Mouse (Mus musculus) G1E-ER4 (cell line): Measurements from ENCODE around the gene Tnp2. TPM values are rescaled to one million over a fixed set of nuclear protein-coding genes. Genes with fewer than 3 reads are reported as not detected.

Experiments
- GATA1 ChIP-seq: IDR thresholded peaks from one replicate; pipeline ENCODE4 v1.8.0; 2012; ENCODE audit warnings: low read length, inconsistent platforms
- polyA plus RNA-seq: library from polyadenylated mRNA; stranded (reverse); fragments of >175 nt; gene quantifications from 2 replicates; pipeline ENCODE4 v1.2.3, GENCODE M21; 2012

Tnp2 gene
- polyA plus RNA-seq, 1 experiment: not detected

DNA sequence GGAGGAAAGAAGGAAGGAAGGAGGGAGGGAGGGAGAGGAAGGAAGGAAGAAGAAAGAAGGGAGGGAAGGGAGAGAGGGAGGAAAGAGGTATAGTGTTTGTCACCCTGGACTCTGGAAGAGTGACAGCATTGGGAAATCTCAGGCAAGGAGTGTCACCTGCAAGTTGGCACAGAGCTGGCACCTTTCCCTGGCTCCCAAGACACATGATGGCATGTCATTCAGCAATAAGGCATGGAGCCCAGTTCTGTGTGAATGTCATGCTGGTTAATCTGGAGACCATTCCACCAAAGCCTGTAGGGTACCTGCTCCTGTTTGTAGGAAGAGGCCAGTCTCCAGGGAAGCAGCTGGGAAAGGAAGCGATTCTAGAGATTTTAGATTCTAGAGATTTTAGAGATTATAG, 21.9 kb upstream of the Tnp2 start:
- no peak for TF ChIP-seq GATA1

DNA sequence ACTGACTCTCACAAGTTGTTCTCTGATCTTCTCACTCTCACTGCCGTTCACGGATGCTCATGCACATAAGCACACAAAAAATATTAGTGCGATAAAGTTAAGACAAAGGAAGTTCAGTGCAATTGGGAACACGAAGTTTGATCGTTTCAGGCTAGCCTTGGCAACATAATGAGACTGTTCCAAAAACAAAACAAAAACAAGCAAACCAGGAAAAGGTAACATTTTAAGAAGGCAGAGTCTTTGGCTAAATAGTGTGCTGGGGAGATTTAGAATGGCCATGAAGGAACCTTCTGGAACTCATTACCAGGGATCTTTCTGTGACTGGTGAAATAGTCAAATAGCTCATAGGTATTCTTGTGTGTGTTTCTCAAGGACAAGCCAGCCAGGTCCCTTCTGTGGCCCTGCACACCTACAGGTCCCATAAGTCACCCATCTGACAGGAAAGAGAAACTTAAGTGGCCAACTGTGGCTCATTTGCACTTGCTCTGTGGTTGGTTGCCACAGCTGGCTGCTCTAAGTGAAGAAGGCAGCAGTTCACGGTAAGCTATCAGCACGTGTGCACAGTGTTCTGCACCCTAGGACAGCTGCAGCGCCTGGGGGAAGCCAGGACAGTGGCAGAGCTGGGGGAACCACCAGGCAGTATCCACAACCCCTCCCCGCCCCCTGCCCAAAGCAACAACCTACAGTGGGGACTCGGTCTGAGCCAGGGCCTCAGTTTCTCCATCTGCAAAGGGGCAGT, 17.5 kb upstream of the Tnp2 start, which contains the start of gene Prm1:
TSS of gene Prm1 (minus strand) at position 51 of the 739 bp plus-strand sequence.
- no peak for TF ChIP-seq GATA1

DNA sequence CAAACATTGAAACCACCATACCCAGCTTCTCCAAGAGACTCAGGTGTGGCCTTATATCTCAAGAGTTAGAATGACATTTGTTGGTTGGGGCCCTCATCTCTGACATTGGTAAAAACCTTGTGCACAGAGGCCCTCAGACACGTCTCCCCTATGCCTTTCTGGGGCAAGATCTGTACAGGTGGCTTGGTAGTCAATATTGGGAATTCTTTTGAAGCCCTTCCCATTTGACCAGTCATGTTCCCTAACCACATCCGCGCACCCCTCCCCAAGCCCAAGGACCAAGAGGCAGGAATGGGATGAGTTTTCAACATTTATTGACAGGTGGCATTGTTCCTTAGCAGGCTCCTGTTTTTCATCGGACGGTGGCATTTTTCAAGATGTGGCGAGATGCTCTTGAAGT, 7.6 kb upstream of the Tnp2 start, which contains the start of gene Prm2:
TSS of gene Prm2 (minus strand) at position 101 of the 400 bp plus-strand sequence.
- no peak for TF ChIP-seq GATA1

DNA sequence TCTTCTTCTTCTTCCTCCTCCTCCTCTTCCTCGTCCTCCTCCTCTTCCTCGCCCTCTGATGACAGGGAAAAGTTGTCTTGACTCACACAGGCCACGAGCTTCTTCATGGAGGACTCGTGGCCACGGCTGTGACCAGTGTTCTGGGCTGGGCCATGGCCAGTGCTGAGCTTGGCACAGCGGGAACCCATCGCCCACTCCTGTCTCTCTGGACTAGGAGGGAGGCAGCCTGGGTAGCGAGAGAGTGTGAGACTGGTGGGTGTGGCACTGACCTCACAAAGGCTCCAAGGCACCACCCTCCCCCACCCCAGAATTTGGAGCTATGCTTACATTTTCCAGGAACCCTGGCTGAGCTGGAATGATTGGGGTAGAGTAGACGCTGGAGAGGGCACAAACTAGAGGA, 2.2 kb upstream of the Tnp2 start, which contains the start of gene Prm3:
TSS of gene Prm3 (minus strand) at position 213 of the 400 bp plus-strand sequence.
- TF ChIP-seq GATA1: no peak

DNA sequence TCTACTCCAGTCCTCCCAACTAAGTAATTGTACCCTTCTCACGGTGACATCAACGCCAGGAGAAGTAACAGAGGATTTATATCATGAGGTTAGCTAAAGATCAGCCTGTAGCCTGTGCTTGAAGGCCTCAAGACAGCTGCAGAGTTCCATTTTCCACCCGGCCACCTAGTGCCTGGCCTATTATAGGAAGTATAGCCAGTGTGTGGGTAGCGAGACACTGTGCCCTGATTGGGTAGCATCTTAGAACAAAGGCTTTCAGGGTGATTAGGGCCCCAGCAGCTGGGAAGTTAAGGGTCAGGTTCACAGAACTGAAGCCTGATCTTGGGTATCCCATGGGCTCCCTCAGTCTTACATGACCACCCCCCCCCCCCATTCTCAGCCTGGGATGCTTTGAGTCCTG, 406 bp upstream of the Tnp2 start:
- no peak for TF ChIP-seq GATA1

DNA sequence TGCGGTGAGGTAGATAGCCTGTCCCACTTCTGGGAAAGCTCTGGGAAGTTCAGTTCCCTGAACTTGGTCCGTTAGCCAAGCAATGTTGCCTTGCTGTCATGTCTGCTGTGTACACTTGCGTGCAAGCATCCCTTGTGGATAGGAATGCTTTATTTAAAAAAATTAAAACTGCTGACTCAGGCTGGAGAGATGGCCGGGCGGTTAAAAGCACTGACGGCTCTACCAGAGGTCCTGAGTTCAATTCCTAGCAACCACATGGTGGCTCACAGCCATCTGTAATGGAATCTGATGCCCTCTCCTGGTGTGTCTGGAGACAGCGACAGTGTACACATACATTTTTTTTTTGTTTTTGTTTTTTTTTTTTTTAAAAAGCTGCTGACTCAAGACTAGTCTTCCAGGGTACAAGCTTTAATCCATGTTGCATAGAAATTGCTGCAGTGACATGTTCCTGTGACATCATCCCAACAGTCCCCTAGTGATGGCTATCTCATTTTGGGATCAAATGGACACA, 857 bp downstream of the Tnp2 start:
- no peak for TF ChIP-seq GATA1

DNA sequence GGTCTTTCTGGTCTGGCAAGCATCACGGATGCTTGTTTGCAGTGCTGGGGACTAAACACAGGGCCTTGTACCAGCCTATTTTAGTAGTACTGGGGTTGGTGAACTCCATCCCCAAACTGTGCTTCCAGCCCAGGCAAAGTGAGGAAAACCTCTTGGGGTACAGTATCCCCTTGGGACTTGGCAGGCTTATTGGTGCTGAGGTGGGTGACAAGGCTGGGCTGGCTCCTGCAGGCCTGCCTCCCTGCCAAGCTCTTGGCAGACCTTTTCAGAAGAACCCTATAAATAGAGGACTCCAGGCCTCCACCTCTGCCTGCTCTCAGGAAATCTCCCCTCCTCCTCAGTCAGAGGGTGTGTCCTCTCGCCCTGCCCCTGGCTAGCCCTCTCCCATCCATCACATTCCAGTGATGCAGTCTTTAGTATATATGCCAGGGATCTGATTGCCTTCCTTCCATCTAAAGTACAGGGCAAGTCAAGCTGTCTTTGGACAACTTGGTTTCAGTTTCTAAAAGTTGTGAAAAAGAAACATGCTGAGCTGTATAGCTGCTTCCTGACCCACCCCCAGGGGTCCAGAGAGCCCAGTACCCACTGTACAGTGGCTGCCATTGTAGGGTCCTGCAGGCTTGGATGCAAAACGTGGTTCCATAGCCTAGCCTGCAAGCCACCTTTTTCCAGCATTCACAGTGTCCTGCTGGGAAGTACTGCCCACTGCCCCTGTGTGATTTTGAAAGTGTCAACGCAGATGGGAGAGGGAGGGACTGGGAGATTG, 1.5 kb downstream of the Tnp2 start:
- TF ChIP-seq GATA1: no peak

DNA sequence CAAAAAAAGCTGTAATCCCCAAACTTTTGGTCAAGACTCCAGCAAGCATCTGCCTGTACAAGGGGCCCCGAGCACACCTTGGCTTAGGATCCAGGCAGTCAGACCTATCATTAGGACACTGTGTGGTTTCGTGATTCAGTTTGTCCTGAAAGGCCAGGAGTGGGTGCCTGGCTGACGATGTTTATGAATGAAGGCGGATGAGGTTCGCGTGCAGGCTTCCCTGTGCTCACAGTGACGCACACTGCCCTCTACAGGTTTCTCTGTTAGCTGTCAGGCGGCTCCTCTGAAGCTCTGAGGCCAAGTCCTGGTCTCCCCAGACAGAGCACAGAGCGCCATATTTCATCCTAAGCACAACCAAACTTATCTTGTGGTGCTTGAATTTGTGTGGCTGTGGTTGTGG, 2.2 kb downstream of the Tnp2 start:
- no peak for TF ChIP-seq GATA1

DNA sequence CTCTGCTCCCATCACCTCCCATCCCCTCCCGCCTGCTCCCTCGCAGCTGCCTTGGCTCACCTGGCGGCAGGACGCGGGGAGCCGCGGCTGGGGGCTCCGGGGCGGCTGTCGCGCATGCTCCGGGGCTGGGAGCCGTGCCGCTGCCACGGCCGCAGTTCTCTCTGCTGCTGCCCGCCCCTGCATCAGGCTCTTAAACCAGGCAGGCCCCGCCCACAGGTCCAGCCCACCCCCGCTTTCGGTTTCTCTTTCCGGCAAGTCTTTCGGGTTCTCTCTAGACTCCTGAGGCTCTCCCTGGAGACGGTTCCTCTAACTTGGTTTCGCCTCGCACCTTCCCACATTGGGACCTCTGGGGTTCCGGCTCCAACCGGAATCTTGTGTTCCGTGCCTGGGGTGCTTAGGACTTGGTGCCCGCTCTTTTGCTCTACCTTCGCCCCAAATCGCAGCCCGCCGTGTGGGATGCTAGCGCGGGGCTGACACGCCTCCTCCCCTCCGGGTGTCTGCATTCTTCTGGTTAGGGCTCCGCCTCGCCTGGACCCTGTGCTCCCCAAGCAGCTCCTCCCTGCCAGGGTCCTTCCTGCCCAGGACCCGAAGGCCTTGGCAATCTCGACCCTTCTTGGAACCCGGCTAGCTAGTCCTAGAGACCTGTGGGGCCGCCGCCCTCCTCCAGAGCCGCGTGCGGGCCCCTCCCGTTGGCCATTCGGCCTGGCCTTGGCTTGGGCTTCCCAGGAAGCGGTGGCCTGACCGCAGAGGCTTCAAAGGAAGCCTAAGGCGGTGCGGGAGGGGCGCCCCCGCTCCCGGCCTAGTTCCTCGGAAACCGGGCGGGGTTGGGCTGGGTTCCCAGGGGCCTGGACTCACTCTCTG, 2.9 kb downstream of the Tnp2 start, which contains the start of gene Socs1:
TSS of gene Socs1 (minus strand) at position 166 of the 861 bp plus-strand sequence.
- TF ChIP-seq GATA1: no peak

DNA sequence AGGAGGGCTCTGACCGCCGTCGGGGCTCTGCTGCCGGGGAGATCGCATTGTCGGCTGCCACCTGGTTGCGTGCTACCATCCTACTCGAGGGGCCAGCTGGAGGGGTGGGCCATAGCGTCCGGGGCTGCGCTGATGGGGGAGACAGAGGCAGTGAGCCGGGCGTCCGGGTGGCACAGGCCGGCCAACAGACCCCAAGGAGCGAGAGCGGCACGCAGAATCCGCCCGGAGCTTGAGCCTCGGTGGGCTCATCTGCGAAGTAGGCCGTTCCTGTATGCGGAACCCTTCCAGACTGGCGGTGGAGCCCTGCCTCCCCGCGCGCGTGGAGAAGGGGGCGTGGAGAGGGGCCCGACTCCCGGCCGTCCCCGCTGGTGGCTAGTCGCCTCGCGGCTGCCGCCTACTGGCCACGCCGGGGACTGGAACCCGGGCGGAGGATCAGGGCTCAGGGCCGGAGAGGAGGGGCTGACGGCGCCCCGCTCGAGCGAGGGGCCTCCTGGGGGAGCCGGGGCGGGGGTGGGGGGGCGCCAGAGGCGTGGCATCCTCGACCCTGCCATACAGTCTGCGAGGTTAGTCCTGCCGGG, 3.6 kb downstream of the Tnp2 start:
- TF ChIP-seq GATA1: no peak

DNA sequence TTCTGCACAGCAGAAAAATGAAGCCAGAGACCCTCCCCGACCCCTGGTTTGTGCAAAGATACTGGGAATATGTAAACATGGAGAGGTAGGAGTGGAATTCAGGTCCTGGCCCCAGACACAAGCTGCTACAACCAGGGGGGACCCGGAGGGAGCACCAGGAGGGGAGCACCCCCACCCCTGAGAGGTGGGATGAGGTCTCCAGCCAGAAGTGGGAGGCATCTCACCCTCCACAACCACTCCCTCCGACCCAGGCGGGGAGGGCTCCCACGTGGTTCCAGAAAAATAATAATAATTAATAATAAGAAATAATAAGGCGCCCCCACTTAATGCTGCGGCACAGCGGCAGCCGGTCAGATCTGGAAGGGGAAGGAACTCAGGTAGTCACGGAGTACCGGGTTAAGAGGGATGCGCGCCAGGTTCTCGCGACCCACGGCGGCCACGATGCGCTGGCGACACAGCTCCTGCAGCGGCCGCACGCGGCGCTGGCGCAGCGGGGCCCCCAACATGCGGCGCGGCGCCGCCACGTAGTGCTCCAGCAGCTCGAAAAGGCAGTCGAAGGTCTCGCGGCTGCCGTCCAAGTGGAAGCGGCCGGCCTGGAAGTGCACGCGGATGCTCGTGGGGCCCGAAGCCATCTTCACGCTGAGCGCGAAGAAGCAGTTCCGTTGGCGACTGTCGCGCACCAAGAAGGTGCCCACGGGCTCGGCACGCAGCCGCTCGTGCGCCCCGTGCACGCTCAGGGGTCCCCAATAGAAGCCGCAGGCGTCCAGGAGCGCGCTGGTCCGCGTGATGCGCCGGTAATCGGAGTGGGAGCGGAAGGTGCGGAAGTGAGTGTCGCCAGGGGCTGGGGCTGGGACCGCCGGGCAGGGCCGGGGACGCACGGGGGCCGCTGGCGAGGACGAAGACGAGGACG, 4.3 kb downstream of the Tnp2 start:
- no peak for TF ChIP-seq GATA1

DNA sequence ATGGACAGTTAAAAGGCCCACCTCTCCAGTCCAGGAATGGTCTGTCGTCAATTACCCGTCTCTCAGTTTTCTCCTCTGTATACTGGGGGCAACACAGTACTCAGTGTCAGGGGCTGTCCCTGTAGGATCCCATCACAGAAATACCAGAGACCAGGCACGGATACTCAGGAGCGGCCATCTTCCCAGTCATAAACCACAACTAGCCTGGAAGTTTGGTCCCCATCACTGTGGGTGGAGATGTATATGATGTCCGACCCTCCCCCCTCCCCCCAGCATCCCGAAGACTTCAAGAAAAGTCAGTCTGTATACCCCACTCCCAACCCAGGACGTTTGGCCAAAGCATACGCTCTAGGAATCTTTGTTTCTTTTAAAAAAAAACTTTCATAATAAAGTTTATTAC, 5.0 kb downstream of the Tnp2 start:
- no peak for TF ChIP-seq GATA1

DNA sequence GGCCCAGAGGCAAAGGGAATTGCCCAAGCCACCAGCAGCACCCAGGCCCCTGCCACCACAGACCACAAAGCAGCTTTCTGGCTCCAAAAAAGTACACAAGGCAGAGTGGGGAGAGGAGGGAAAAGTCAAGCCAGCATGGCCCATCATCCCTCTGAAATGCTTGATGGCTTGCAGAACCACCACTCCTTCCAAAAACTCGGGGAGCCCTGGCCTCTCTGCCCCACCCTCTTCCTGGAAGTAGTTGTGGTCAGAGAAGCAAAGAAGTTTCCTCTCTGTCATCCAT, 5.4 kb downstream of the Tnp2 start:
- TF ChIP-seq GATA1: no peak
